Mouse (Mus musculus): ENCODE measurements around the gene Gadd45b. TPM values are rescaled to one million over a fixed set of nuclear protein-coding genes. Genes with fewer than 3 reads are reported as not detected.

The Gadd45b gene
- total RNA-seq, 2 experiments from 2014 or later: 17.0 to 17.5 TPM

DNA sequence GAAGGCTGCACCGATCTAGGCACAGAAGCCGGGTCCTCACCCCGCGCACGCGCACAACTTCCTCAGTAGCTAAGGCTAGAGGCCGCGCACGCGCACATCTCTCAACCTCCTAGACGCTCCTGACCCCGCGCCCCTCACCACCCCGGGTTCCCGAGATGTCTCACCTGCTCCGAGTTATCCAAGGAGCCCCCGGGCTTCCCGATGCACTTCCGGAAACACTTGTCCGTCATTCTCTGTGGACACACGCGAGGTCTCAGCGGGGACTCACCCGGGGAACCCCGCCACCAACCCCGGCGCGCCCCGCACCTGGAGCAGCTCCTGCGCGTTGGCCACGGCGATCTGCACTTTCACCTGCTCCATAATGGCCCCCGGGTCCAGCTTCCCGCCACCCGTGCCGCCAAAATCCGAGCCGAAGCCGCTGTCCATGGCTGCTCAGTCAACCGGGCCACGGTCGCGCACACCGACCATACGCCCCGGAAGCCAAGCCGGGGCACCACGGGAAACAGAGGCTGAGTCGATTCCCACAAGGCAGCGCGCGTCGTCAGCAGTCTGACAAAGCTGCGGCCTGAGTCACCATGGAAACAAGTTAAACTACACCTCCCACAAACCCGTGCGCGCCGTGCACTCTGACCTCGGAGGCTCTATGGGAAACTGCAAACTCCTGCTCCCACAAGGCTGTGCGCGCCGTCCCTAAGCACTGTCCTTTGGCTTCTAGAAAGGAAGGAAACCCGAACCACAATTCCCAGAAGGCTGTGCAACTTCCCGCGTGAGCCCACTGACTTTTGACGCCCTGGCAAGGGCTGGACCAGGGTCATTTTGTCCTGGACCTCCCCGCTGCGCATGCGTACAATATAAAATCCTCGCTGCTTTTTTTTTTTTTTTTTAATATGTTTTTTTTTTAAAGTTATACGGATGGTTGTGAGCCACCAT lies 29.3 kb upstream of the Gadd45b start, which contains the start of gene Timm13:
Gene Timm13 (minus strand): TSS at position 652 of the 930 bp plus-strand sequence.
- peak within 1 kb of the TSS; percentile 94 for H3K4me3 ChIP-seq
- no peak for TF ChIP-seq CTCF (conservative IDR thresholded peaks at IDR 0.05)
- peak; percentile 98 to 99 for DNase-seq (ENCODE audit: low spot score in 2 of 2)
- H3K27ac ChIP-seq: peak within 1 kb of the TSS; percentile 97

GRCm38 (mm10) chr10:80901409-80902272 lies 28.2 kb upstream of the Gadd45b start:
- TF ChIP-seq CTCF (conservative IDR thresholded peaks at IDR 0.05): no peak
- Histone ChIP-seq H3K4me3 (peak overlapping the region; percentile 48), H3K27ac (peak overlapping the region; percentile 82)
- DNase-seq (ENCODE audit: low spot score in 2 of 2): no peak

- no peak for TF ChIP-seq CTCF (conservative IDR thresholded peaks at IDR 0.05)
- no peak overlapping the region for H3K4me3 ChIP-seq
- DNase-seq (ENCODE audit: low spot score in 2 of 2): no peak
- no peak overlapping the region for H3K27ac ChIP-seq
Measured at GRCm38 (mm10) chr10:80902273-80902940, 27.5 kb upstream of the Gadd45b start.

DNA sequence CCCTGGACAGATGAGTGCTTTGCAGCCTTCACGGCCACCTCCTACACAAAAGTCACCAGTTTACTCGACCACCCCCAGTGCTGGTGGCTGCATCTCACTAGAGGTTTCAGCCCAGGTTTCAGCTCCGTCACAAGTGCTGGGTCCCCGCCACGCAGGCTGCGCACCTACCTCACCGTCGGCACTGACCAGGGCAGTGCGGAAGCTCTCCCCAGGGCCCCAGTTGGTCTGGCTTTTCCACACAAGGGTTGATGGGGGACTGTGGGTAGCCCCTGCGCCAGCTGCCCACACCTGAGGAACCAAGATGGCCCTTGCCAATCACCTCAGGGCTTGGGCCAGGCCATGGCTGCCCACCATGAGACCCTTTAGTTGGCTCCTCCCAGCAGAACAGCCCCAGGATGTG lies 26.6 kb upstream of the Gadd45b start:
- no peak for TF ChIP-seq CTCF (conservative IDR thresholded peaks at IDR 0.05)
- no peak for DNase-seq (ENCODE audit: low spot score in 2 of 2)
- no peak overlapping the region for H3K4me3 ChIP-seq
- no peak overlapping the region for H3K27ac ChIP-seq

DNA sequence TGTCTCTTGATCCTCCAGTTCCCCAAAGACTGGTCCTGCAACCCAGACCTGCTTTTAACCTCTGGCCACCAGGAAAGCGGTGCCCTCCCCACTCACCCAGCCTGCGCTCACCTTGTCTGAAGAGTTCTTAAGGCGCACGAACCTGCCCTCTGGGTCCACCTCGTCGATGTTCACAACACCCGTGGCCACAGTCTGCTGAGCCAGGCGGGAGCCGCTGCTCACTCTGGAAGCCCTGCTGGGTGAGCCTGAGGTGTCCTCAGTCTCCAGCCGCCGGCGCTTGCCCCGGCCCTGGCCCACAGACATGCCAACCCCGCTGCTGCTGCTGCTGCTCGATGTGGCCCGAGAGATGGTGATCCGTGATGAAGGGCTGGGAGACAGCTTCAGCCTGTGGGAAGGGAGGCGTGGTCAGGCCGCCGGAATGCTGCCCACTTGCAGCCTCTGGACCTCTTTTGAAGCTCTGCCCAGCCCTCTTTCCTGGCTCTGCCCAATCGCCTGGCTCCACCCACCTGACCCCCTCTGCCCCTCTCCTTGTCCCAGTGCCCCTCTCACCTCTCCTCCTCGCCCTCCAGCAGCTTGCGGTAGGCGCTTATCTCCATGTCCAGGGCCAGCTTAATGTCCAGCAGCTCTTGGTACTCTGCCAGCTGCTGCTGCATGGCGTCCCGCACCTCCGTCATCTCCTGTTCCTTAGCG lies 25.7 kb upstream of the Gadd45b start:
- no peak overlapping the region for H3K27ac ChIP-seq
- DNase-seq (ENCODE audit: low spot score in 2 of 2): no peak
- no peak for TF ChIP-seq CTCF (conservative IDR thresholded peaks at IDR 0.05)

GRCm38 (mm10) chr10:80904709-80905108 lies 25.2 kb upstream of the Gadd45b start:
- no peak overlapping the region for H3K27ac ChIP-seq
- TF ChIP-seq CTCF (conservative IDR thresholded peaks at IDR 0.05): no peak
- no peak for DNase-seq (ENCODE audit: low spot score in 2 of 2)
- H3K4me3 ChIP-seq: no peak overlapping the region

More for the DNA sequence above, 25.7 kb upstream of the Gadd45b start:
- H3K4me3 ChIP-seq: no peak overlapping the region

DNA sequence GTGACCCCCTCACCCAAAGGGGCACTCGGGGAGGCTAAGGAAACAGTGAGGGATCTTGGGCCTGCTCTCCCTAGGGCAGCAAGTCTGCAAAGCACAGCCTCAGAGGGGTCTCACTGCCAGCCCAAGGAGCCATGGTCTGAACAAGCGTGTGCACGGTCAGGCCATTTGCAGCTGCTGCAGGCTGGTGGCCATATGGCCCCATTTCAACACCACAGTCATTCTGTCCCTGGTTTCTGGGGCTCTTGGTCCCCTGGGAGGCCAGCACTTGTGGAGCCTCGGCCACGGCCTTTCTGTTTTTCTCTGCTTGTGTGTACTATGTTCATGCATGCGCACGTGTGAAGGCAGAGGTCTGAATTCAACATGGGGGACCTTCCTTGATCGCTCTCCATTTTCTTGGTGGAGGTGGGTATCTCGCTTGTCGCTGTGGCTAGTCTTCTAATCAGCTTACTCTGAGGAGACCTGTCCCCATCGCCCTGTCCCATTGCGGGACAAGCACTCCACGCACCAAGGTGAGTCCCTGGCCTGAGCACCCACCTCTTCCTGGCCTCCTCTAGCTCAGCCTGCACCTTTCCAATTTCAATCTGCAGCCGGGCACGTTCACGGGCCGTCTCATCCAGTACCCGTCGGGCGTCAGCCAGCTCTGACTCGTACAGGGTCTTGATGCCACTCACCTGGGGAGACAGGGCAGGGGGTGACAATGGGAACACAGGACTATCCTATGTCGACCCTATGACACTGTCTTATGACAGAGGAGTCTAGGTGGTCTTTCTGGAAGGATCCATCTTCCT lies 20.3 kb upstream of the Gadd45b start:
- TF ChIP-seq CTCF (conservative IDR thresholded peaks at IDR 0.05): no peak
- Histone ChIP-seq H3K27ac (no peak overlapping the region), H3K4me3 (no peak overlapping the region)
- DNase-seq (ENCODE audit: low spot score in 2 of 2): no peak

DNA sequence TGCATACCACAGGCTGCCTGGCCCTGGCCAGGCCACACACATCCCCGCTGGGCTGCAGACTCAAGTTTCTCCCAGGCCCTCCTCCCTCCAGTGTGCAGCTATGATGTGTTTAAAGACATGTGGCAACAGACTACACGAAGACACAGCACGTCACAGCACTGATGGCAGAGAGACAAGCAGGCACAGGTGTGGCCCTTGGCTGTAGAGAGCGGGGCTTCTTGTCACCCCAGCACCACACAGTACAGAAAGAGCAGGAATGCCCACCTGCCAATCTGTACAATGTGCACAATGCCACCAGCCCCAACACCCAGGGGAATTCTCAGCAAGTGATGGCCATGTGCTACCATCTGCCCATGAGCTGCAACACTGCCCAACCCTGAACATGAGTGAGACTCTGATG lies 18.5 kb upstream of the Gadd45b start:
- H3K4me3 ChIP-seq: no peak overlapping the region
- TF ChIP-seq CTCF (conservative IDR thresholded peaks at IDR 0.05): no peak
- no peak overlapping the region for H3K27ac ChIP-seq
- DNase-seq (ENCODE audit: low spot score in 2 of 2): no peak

- no peak overlapping the region for H3K4me3 ChIP-seq
- no peak for TF ChIP-seq CTCF (conservative IDR thresholded peaks at IDR 0.05)
- no peak for DNase-seq (ENCODE audit: low spot score in 2 of 2)
- no peak overlapping the region for H3K27ac ChIP-seq
Measured at GRCm38 (mm10) chr10:80911891-80912290, 18.0 kb upstream of the Gadd45b start.

DNA sequence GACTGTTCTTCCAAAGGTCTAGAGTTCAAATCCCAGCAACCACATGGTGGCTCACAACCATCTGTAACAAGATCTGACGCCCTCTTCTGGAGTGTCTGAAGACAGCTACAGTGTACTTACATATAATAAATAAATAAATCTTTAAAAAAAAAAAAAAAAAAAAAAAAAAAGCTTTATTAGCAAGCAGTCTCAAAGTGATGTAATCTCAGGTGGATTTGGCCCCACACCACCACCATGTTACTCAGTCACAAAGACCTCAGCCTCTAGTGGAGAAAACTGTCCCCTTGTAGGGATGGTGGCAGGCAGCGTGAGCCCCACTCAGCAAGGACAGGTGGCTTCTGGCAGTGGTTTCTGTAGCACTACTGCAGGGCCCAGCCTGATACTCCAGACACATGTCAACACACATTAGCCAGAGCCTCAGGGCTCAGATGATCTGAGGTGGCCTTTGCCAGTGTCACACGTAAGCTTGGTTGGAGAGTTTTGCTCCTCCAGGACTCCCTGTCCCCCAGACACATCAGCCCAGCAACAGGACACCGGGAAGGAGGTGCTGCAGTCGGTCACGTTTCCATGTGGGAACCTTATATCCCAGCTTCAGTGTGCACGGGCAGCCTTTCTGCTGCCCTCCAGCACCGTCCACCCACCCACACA lies 16.4 kb upstream of the Gadd45b start:
- no peak for DNase-seq (ENCODE audit: low spot score in 2 of 2)
- H3K27ac ChIP-seq: no peak overlapping the region
- no peak overlapping the region for H3K4me3 ChIP-seq
- TF ChIP-seq CTCF (conservative IDR thresholded peaks at IDR 0.05): no peak

- no peak for DNase-seq (ENCODE audit: low spot score in 2 of 2)
- TF ChIP-seq CTCF (conservative IDR thresholded peaks at IDR 0.05): no peak
- no peak overlapping the region for H3K27ac ChIP-seq
- H3K4me3 ChIP-seq: no peak overlapping the region
Measured at GRCm38 (mm10) chr10:80914253-80914656, 15.6 kb upstream of the Gadd45b start.

Data from layer of hippocampus, adult 2 months (tissue).